Mouse (Mus musculus): ENCODE data around the gene Clcnka. TPM values are rescaled to one million over a fixed set of nuclear protein-coding genes. Genes with fewer than 3 reads are reported as not detected.

Gene Clcnka
- polyA plus RNA-seq, 1 experiment, result not detected

GRCm38 (mm10) chr4:141435974-141436373 is 37.5 kb upstream of the Clcnka start, which contains the start of gene Srarp:
Gene Srarp (minus strand): TSS chr4:141436105.
- no peak for TF ChIP-seq POLR2A (IDR thresholded peaks at IDR 0.05; ENCODE audit: borderline replicate concordance, insufficient read depth, low read length)
- TF ChIP-seq CTCF (IDR thresholded peaks at IDR 0.05; ENCODE audit: borderline replicate concordance, insufficient read depth, low read depth, low read length), result no peak
- H3K4me3 ChIP-seq (replicated peaks; ENCODE audit: insufficient read depth, low read depth, low read length), result peak within 1 kb of the TSS; percentile 26
- H3K27me3 ChIP-seq (ENCODE audit: control insufficient read depth, insufficient read depth, low read length), result no peaks in the 10 kb centered on the region
- DNase-seq, result no peak
- peaks cover 5% of the 10 kb centered on the region; the same call in 1 of the 2 replicates for H3K4me1 ChIP-seq (ENCODE audit: control insufficient read depth, insufficient read depth, low read length)
- WGBS, result 88% methylated on average over 1 of the region's 1 CpGs
- no peak within 1 kb of the TSS for H3K27ac ChIP-seq (ENCODE audit: insufficient read depth, low read length)

GRCm38 (mm10) chr4:141433191-141433590 is 34.7 kb upstream of the Clcnka start:
- H3K27ac ChIP-seq (ENCODE audit: insufficient read depth, low read length), result no peak overlapping the region
- H3K27me3 ChIP-seq (ENCODE audit: control insufficient read depth, insufficient read depth, low read length), result no peaks in the 10 kb centered on the region
- H3K4me1 ChIP-seq (ENCODE audit: control insufficient read depth, insufficient read depth, low read length), result peaks cover 5% of the 10 kb centered on the region; the same call in 1 of the 2 replicates
- TF ChIP-seq POLR2A (IDR thresholded peaks at IDR 0.05; ENCODE audit: borderline replicate concordance, insufficient read depth, low read length), result no peak
- no peak for DNase-seq
- no peak overlapping the region for H3K4me3 ChIP-seq (replicated peaks; ENCODE audit: insufficient read depth, low read depth, low read length)
- WGBS, result 68% methylated on average over 18 of the region's 18 CpGs

- WGBS, result 13% methylated on average over 14 of the region's 14 CpGs
- TF ChIP-seq POLR2A (IDR thresholded peaks at IDR 0.05; ENCODE audit: borderline replicate concordance, insufficient read depth, low read length) (no peak), CTCF (IDR thresholded peaks at IDR 0.05; ENCODE audit: borderline replicate concordance, insufficient read depth, low read depth, low read length) (no peak)
- Histone ChIP-seq H3K27me3 (ENCODE audit: control insufficient read depth, insufficient read depth, low read length) (no peaks in the 10 kb centered on the region), H3K4me3 (replicated peaks; ENCODE audit: insufficient read depth, low read depth, low read length) (no peak overlapping the region), H3K27ac (ENCODE audit: insufficient read depth, low read length) (no peak overlapping the region), H3K4me1 (ENCODE audit: control insufficient read depth, insufficient read depth, low read length) (peaks cover 5% of the 10 kb centered on the region; the same call in 1 of the 2 replicates)
- peak; percentile 35 to 47 for DNase-seq
Measured at GRCm38 (mm10) chr4:141432666-141433065, 34.1 kb upstream of the Clcnka start.

- peak; percentile 74 to 82 for DNase-seq
Measured at GRCm38 (mm10) chr4:141430997-141431396, 32.5 kb upstream of the Clcnka start.

GRCm38 (mm10) chr4:141429847-141430246 is 31.3 kb upstream of the Clcnka start:
- no peak for DNase-seq
- no peak for TF ChIP-seq POLR2A (IDR thresholded peaks at IDR 0.05; ENCODE audit: borderline replicate concordance, insufficient read depth, low read length)
- TF ChIP-seq CTCF (IDR thresholded peaks at IDR 0.05; ENCODE audit: borderline replicate concordance, insufficient read depth, low read depth, low read length), result peak; percentile 35; the same call in 1 of the 2 replicates
- Histone ChIP-seq H3K4me3 (replicated peaks; ENCODE audit: insufficient read depth, low read depth, low read length) (no peak overlapping the region), H3K4me1 (ENCODE audit: control insufficient read depth, insufficient read depth, low read length) (peaks cover 5% of the 10 kb centered on the region; the same call in 1 of the 2 replicates), H3K27ac (ENCODE audit: insufficient read depth, low read length) (no peak overlapping the region), H3K27me3 (ENCODE audit: control insufficient read depth, insufficient read depth, low read length) (no peaks in the 10 kb centered on the region)
- WGBS, result 57% methylated on average over 9 of the region's 9 CpGs

More at GRCm38 (mm10) chr4:141430997-141431396, 32.5 kb upstream of the Clcnka start:
- Histone ChIP-seq H3K27ac (ENCODE audit: insufficient read depth, low read length) (no peak overlapping the region), H3K27me3 (ENCODE audit: control insufficient read depth, insufficient read depth, low read length) (no peaks in the 10 kb centered on the region), H3K4me1 (ENCODE audit: control insufficient read depth, insufficient read depth, low read length) (peaks cover 5% of the 10 kb centered on the region; the same call in 1 of the 2 replicates), H3K4me3 (replicated peaks; ENCODE audit: insufficient read depth, low read depth, low read length) (no peak overlapping the region)
- TF ChIP-seq POLR2A (IDR thresholded peaks at IDR 0.05; ENCODE audit: borderline replicate concordance, insufficient read depth, low read length) (no peak), CTCF (IDR thresholded peaks at IDR 0.05; ENCODE audit: borderline replicate concordance, insufficient read depth, low read depth, low read length) (peak; percentile 95)
- 32% methylated on average over 9 of the region's 9 CpGs for WGBS

- TF ChIP-seq POLR2A (IDR thresholded peaks at IDR 0.05; ENCODE audit: borderline replicate concordance, insufficient read depth, low read length) (no peak), CTCF (IDR thresholded peaks at IDR 0.05; ENCODE audit: borderline replicate concordance, insufficient read depth, low read depth, low read length) (no peak)
- no peaks in the 10 kb centered on the region for H3K27me3 ChIP-seq (ENCODE audit: control insufficient read depth, insufficient read depth, low read length)
- peaks cover 5% of the 10 kb centered on the region; the same call in 1 of the 2 replicates for H3K4me1 ChIP-seq (ENCODE audit: control insufficient read depth, insufficient read depth, low read length)
- 63% methylated on average over 6 of the region's 6 CpGs for WGBS
- no peak for DNase-seq
- H3K4me3 ChIP-seq (replicated peaks; ENCODE audit: insufficient read depth, low read depth, low read length), result no peak overlapping the region
- H3K27ac ChIP-seq (ENCODE audit: insufficient read depth, low read length), result no peak overlapping the region
Measured at GRCm38 (mm10) chr4:141429381-141429780, 30.9 kb upstream of the Clcnka start.

- H3K27ac ChIP-seq (ENCODE audit: insufficient read depth, low read length), result no peak overlapping the region
- WGBS, result 94% methylated on average over 13 of the region's 13 CpGs
- TF ChIP-seq CTCF (IDR thresholded peaks at IDR 0.05; ENCODE audit: borderline replicate concordance, insufficient read depth, low read depth, low read length) (no peak), POLR2A (IDR thresholded peaks at IDR 0.05; ENCODE audit: borderline replicate concordance, insufficient read depth, low read length) (no peak)
- 0 out of 2 replicates have a peak, but pooled peaks cover under 1% of the 10 kb centered on the region for H3K4me1 ChIP-seq (ENCODE audit: control insufficient read depth, insufficient read depth, low read length)
- no peak for DNase-seq
- H3K27me3 ChIP-seq (ENCODE audit: control insufficient read depth, insufficient read depth, low read length), result no peaks in the 10 kb centered on the region
- no peak overlapping the region for H3K4me3 ChIP-seq (replicated peaks; ENCODE audit: insufficient read depth, low read depth, low read length)
Measured at GRCm38 (mm10) chr4:141427921-141428320, 29.4 kb upstream of the Clcnka start.
